Mouse (Mus musculus) thymus, postnatal 10 days (tissue): ENCODE results near the gene Nxnl1.
A peak's percentile ranks its signal among the peaks of the same experiment; 100 is the strongest.

Source experiments
- DNase-seq, 2 experiments: peaks; one replicate each; pipeline ENCODE4 v3.0.0; 2021; ENCODE audit warnings: low spot score in 2 of 2

Nxnl1 gene

GRCm38 (mm10) chr8:71566501-71566900 lies at the start of gene Nxnl1:
TSS of gene Nxnl1 (minus strand) at chr8:71566601.
- no peak for DNase-seq

GRCm38 (mm10) chr8:71613418-71613817 lies 47.0 kb upstream of the Nxnl1 start:
- DNase-seq, result no peak

DNA sequence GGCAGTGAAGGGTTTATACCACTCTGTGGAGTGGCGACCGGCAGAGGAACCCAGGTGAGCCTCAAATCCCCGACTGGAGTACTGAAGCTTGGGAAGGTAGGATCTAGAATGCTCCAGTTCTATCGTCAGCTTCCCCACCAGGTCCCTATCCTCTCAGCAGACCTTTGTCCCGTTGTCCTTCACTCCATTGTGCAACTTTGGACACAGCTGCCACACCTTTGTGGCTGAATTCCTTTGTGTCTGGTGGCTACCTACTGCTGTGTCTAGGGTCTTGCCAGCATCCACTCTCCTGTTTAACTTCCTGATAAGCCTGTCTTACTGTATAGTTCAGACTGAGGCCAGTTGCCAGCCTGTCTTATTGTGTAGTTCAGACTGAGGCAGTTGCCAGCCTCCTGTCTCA lies 45.7 kb upstream of the Nxnl1 start:
- DNase-seq, result no peak

- DNase-seq, result peak; percentile 94 to 95
Observed at GRCm38 (mm10) chr8:71610822-71611651, 44.6 kb upstream of the Nxnl1 start, which contains the start of gene Colgalt1. TSS of gene Colgalt1 (plus strand) at chr8:71610998.

GRCm38 (mm10) chr8:71604021-71604420 lies 37.6 kb upstream of the Nxnl1 start:
- DNase-seq, result no peak

- DNase-seq, result no peak
Observed at GRCm38 (mm10) chr8:71602666-71603334, 36.4 kb upstream of the Nxnl1 start.

DNA sequence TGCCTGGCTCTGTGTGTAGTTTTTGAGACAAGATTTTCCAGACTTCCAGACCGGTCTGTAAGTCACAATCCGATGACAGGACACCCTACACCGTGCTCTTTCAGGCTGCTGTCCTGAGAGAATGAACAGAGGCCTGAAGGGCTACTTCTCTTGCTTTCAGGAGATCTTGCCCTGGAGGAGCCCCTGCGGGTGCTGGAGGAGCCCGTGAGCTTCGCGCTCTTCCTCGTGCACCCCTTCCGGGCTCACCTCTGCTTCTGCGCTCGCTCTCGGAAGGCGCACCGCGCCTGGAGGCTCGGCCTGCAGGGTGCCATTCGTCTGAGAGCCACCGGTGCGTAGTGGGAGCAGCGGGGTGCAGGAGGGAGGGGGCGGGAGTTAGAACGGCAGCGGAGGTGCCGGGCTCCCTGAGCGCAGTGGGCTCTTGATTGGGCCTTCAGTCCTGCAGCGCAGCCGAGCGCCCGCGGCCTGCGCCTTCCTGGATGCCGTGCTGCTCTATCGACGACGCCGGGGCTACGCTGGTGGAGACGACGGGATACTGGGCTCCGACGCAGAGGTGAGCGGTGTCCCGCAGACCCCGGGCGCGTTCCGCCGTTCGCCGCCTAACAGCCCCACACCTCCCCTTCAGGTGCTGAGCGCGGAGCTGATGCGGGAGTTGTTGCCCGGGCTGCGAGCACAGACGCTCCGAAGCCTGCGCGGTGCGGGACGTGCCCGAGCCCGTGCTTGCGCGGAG lies 35.7 kb upstream of the Nxnl1 start:
- DNase-seq, result peak; percentile 47 to 62

DNA sequence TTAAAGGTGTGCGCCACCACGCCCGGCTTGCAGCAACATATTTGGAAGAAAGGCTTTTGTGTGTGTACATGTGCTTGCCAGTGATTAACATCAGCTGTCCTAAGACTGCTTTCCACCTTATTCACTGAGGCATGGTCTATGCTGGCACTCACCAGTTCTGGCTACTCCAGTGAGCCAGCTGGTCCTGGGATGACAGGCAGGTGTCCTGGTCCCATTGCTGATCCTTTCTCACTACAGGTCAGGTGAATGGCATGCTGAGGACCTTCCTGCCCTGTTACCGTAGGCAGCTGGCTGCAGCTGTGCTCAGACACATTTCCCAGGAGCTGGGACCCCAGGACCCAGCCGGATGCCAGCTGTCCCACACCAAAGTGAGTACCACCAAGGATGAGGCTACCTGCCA lies 32.4 kb upstream of the Nxnl1 start:
- no peak for DNase-seq

GRCm38 (mm10) chr8:71598375-71598774 lies 32.0 kb upstream of the Nxnl1 start:
- no peak for DNase-seq

- DNase-seq, result no peak
Observed at GRCm38 (mm10) chr8:71597451-71597850, 31.1 kb upstream of the Nxnl1 start, which contains the start of gene Fam129c. TSS of gene Fam129c (plus strand) at chr8:71597648.

GRCm38 (mm10) chr8:71596798-71597197 lies 30.4 kb upstream of the Nxnl1 start:
- DNase-seq, result no peak

GRCm38 (mm10) chr8:71596384-71596783 lies 30.0 kb upstream of the Nxnl1 start:
- DNase-seq, result no peak

- DNase-seq, result peak; percentile 86 to 97
Observed at GRCm38 (mm10) chr8:71595862-71596261, 29.5 kb upstream of the Nxnl1 start.

DNA sequence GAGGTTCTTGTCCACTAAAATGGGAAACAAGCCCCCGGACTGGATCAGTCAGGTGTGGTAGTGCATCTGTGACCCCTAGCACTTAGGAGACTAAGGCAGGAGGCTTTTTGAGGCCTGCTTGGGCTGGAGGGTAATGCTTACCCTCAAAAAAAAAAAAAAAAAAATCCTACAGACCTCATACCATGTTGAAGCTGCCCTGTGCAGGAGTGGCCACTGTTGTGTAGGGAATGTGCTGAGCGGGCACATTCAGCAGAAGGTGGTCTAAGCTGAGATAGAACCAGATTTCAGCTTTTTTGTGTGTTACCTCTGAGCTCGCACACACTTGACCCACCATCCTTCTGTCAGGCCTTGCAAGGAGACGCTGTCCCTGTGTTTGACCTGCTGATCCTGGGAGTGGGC lies 27.9 kb upstream of the Nxnl1 start:
- DNase-seq, result no peak

GRCm38 (mm10) chr8:71593556-71594323 lies 27.3 kb upstream of the Nxnl1 start:
- DNase-seq, result no peak

GRCm38 (mm10) chr8:71592374-71593170 lies 26.2 kb upstream of the Nxnl1 start:
- DNase-seq, result peak; percentile 72 to 77

DNA sequence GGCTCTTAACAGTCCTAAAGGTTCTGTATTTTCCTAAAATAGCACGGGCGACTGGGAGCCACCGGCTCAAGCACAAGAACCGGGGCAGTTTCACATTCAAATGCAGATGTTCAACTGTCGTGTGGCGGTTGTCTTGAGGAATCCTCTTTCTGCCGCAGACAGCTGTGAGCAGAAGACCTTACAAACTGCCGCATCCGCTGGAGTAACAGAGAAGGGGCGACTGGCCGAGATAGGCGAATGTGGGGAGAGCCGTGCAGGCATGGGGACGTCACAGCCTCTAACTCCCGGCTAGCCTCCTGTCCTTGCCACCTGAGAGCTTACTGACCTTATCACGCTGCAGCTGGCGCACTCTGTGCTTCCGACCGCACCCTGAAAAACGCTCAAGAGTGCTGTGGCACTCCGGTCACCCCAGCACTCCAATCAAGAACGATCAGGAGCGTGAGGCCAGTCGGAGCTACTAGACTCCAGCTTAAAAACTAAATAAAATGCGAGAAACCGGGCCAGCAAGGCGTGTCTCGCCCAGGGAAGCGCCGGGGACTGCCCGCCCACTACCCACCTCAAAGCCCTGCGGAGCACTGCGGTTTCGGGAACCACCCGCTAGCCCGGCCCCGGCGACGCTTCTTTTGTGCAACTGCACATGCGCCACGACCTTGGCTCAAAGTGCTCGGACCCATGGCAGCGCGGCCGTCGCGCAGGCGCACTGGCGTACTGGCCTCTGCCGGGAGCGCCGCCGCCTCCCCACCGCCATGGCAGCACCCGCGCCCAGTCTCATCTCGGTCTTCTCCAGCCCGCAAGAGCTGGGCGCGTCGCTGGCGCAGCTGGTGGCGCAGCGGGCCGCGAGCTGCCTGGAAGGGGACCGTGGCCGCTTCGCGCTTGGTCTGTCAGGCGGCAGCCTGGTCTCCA lies 25.3 kb upstream of the Nxnl1 start, which contains the start of gene Pgls:
Gene Pgls (plus strand): TSS at position 706 of the 903 bp plus-strand sequence.
- peak; percentile 90 to 91 for DNase-seq

DNA sequence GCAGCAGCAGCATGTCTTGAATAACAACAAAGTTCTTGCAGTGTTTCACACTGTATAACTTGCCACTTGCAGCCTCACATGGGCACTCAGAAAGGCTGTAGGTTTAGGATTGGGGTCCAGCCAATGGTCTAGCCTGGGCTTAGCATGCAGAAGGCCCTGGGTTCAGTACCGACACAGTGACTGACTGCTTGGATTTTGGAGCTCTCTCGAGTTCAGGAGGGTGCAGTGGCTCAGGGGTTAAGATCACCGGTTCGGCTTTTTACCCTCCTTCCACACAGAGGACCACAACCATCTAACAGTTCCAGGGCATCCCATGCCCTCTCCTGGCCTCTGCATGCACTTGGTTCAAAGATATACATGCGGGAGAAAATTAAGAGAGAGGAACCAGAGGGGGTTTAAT lies 24.6 kb upstream of the Nxnl1 start:
- DNase-seq, result no peak

DNA sequence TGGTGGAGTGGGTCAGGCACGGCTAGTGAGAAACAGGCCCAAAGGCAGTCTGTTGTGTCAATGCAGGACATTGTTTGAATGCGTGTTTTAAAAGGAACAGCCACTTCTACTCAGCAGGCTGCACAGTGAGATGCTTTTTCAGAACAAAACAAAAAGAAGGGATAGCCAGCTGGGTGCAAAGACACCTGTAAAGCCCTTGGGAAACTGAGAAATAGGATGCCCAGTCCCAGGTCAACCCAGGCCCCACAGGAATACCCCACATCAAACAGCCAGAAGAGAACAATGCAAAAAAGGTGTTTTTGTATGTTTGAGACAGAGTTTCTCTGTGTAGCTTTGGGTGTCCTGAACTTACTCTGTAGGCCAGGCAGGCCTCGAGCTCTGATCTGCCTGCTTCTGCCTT lies 22.4 kb upstream of the Nxnl1 start:
- DNase-seq, result no peak

GRCm38 (mm10) chr8:71586891-71587290 lies 20.5 kb upstream of the Nxnl1 start:
- DNase-seq, result peak in 1 of 2 experiments; percentile 67
